Mouse (Mus musculus) heart, embryonic 11.5 days (tissue): ENCODE results near the gene Ryr2. TPM values are rescaled to one million over a fixed set of nuclear protein-coding genes. Genes with fewer than 3 reads are reported as not detected.

ENCODE experiments used
- ATAC-seq: fragments of 200-750 bp; cut with Nextera tagmentation; replicated peaks from 2 replicates; pipeline ENCODE4 v1.8.0; 2017; ENCODE audit warnings: moderate library complexity; ENCODE audit not compliant: insufficient number of reproducible peaks, low FRiP score, low TSS enrichment
- H3K27ac ChIP-seq: fragments of 300-500 bp; sonication (generic); 2 replicates; pipeline ENCODE4 v1.5.1; 2014; ENCODE audit warnings: mild to moderate bottlenecking, low read depth, low read length
- H3K27me3 ChIP-seq: fragments of 300-500 bp; sonication (generic); 2 replicates; pipeline ENCODE4 v1.6.1; 2014; ENCODE audit warnings: mild to moderate bottlenecking, low read length, mixed read lengths; ENCODE audit not compliant: control insufficient read depth, insufficient read depth
- H3K36me3 ChIP-seq: fragments of 300-500 bp; sonication (generic); 2 replicates; pipeline ENCODE4 v1.6.1; 2014; ENCODE audit warnings: mild to moderate bottlenecking, low read length, moderate library complexity, mixed read lengths; ENCODE audit not compliant: control insufficient read depth, insufficient read depth
- H3K4me1 ChIP-seq: fragments of 300-500 bp; sonication (generic); 2 replicates; pipeline ENCODE4 v1.6.1; 2014; ENCODE audit warnings: low read length; ENCODE audit not compliant: control insufficient read depth, insufficient read depth
- H3K4me2 ChIP-seq: fragments of 300-500 bp; sonication (generic); 2 replicates; pipeline ENCODE4 v1.6.1; 2014; ENCODE audit warnings: mild to moderate bottlenecking, moderate library complexity
- H3K4me3 ChIP-seq: fragments of 300-500 bp; sonication (generic); 2 replicates; pipeline ENCODE4 v1.5.1; 2014; ENCODE audit warnings: low read depth, low read length
- H3K9ac ChIP-seq: fragments of 300-500 bp; sonication (generic); 2 replicates; pipeline ENCODE4 v1.6.1; 2014; ENCODE audit warnings: mild to moderate bottlenecking, low read depth, low read length, moderate library complexity
- H3K9me3 ChIP-seq: fragments of 300-500 bp; sonication (generic); replicated peaks from 2 replicates; pipeline ENCODE4 v1.6.1; 2016; ENCODE audit warnings: low read length; ENCODE audit not compliant: control insufficient read depth
- WGBS: fragments of 180-500 bp; shearing (Covaris S2); extraction: QIAGEN DNeasy Blood & Tissue Kit; methylation state at CpG from one replicate; pipeline ENCODE4 v1.1.7; 2014; ENCODE audit not compliant: insufficient replicate concordance; 5-methylcytosine and 5-hydroxymethylcytosine counted together
- polyA plus RNA-seq: library from polyadenylated mRNA; unstranded; fragments of >200 nt; fragmentation: Nextera tagmentation; extraction: Ambion mirVana; gene quantifications from 2 replicates; pipeline ENCODE4 v1.2.1, GENCODE M21; 2014

The Ryr2 gene
- polyA plus RNA-seq, 1 experiment from 2014 or later = 46.7 TPM

- Histone ChIP-seq H3K27ac (peak overlapping the region; percentile 91), H3K4me1 (peaks cover 56% of the 10 kb centered on the region), H3K4me3 (no peak overlapping the region), H3K27me3 (no peaks in the 10 kb centered on the region), H3K9ac (no peak overlapping the region), H3K36me3 (no peaks in the 10 kb centered on the region), H3K4me2 (no peak overlapping the region; the same call in 1 of the 2 replicates), H3K9me3 (no peaks in the 10 kb centered on the region)
- no peak for ATAC-seq
- WGBS = 70% methylated on average over 4 of the region's 4 CpGs
These were observed 68.1 kb downstream of the Ryr2 start for GRCm38 (mm10) chr13:12038676-12039075.

DNA sequence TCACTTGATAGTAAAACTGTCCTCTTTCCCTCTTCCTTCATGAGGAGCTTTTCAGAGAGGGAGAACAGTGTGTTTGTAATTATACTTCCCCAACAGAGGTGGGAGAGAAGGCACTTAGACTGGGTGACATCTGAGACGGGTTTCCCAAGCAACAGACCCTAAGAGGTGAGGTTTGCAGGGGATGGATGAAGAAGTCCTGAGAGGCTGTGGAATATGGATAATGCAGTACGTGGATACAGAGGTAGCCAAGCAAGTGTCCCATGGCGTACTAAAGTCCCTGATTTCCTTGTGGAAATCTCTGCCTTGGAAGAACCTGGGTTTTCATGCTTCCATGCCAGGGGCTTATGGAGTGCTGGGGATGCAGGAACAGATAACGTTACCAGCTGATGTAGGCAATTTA is 69.5 kb downstream of the Ryr2 start:
- WGBS = 39% methylated on average over 4 of the region's 4 CpGs
- 0 out of 2 replicates have a peak overlapping the region, but pooled peaks have one; percentile 6 for H3K9ac ChIP-seq
- H3K4me1 ChIP-seq = peaks cover 57% of the 10 kb centered on the region

GRCm38 (mm10) chr13:12036834-12037233 is 69.9 kb downstream of the Ryr2 start:
- H3K9me3 ChIP-seq = no peaks in the 10 kb centered on the region
- H3K36me3 ChIP-seq = no peaks in the 10 kb centered on the region
- peak overlapping the region; percentile 91 for H3K27ac ChIP-seq
- H3K27me3 ChIP-seq = no peaks in the 10 kb centered on the region
- 6% methylated on average over 4 of the region's 4 CpGs for WGBS
- ATAC-seq = peak; percentile 64; the same call in 1 of the 2 replicates
- H3K4me3 ChIP-seq = no peak overlapping the region
- peaks cover 60% of the 10 kb centered on the region for H3K4me1 ChIP-seq
- H3K9ac ChIP-seq = no peak overlapping the region
- peak overlapping the region; percentile 49 for H3K4me2 ChIP-seq

More for the DNA sequence above, 69.5 kb downstream of the Ryr2 start:
- Histone ChIP-seq H3K36me3 (no peaks in the 10 kb centered on the region), H3K27me3 (no peaks in the 10 kb centered on the region), H3K27ac (peak overlapping the region; percentile 91), H3K4me3 (no peak overlapping the region), H3K9me3 (no peaks in the 10 kb centered on the region), H3K4me2 (peak overlapping the region; percentile 49)
- no peak for ATAC-seq

DNA sequence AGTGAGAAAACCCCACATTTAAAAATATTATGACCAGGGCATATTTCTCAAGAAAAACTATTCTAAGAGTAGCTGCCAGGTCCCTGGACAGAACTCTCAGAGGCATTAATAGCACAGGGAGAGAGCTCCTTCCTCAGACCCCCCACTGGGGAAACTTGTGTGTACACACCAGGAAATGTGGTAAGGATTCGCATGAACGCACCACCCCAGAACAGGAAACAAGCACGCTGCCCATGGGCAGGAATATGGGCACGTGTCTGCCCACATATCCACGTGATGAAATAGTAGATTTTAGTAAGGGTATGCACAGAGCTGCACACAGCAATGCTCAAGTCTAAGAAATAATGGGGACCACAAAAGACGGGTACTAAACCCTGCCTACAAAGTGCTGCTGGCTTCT is 72.8 kb downstream of the Ryr2 start:
- H3K36me3 ChIP-seq = no peaks in the 10 kb centered on the region
- no peak overlapping the region for H3K9ac ChIP-seq
- ATAC-seq = no peak
- no peak overlapping the region for H3K4me3 ChIP-seq
- no peaks in the 10 kb centered on the region for H3K27me3 ChIP-seq
- peaks cover 73% of the 10 kb centered on the region for H3K4me1 ChIP-seq
- H3K4me2 ChIP-seq = peak overlapping the region; percentile 50
- peak overlapping the region; percentile 74 for H3K27ac ChIP-seq
- 57% methylated on average over 6 of the region's 6 CpGs for WGBS
- no peaks in the 10 kb centered on the region for H3K9me3 ChIP-seq

DNA sequence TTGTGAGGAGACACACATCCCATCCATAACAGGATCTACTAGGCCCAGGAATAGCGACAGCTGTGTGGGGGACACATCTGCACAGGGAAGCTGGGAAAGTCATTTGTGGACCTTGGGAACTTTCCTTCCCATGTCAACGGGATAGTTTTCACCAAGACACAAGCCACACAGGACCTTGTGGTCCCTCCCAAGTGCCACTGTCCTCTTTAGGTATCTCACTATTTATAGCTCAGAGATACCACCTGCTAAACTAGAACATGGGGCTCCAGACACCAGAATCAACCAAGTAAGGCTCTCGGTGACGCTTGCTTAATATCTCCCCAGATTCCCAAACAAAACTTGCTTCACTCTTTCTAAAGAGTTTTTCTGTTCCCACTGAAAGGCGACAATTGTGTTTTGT is 73.5 kb downstream of the Ryr2 start:
- 0 out of 2 replicates have a peak overlapping the region, but pooled peaks have one; percentile 1 for H3K4me3 ChIP-seq
- ATAC-seq = no peak
- no peak overlapping the region for H3K9ac ChIP-seq
- no peaks in the 10 kb centered on the region for H3K27me3 ChIP-seq
- peak overlapping the region; percentile 50 for H3K4me2 ChIP-seq
- peaks cover 75% of the 10 kb centered on the region for H3K4me1 ChIP-seq
- H3K36me3 ChIP-seq = no peaks in the 10 kb centered on the region
- WGBS = 49% methylated on average over 5 of the region's 5 CpGs
- H3K27ac ChIP-seq = peak overlapping the region; percentile 74
- no peaks in the 10 kb centered on the region for H3K9me3 ChIP-seq

DNA sequence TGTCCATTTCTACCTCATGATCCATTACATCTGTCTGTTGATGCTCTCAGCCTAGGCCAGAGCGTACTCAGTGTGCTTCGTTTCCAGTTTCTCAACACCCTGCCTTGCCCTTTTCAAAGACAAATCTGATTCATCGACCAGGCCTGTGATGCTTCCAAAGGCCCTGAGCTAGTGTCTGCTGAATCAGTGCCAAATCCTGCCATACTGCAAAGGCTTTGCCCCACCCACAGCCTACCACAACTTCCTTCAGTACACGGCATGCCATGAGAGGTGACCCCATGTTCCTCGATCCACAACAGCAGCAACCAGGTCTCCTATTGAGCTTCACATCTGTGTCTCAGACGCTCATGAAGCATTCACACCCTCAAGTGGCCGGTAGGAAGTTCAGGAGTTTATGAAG is 76.9 kb downstream of the Ryr2 start:
- WGBS = 67% methylated on average over 7 of the region's 7 CpGs
- 0 out of 2 replicates have a peak, but pooled peaks have one; percentile 24 for ATAC-seq
- peak overlapping the region; percentile 35; the same call in 1 of the 2 replicates for H3K4me2 ChIP-seq
- H3K4me1 ChIP-seq = peaks cover 60% of the 10 kb centered on the region
- H3K27ac ChIP-seq = peak overlapping the region; percentile 67
- H3K9me3 ChIP-seq = no peaks in the 10 kb centered on the region
- no peak overlapping the region for H3K4me3 ChIP-seq
- H3K27me3 ChIP-seq = no peaks in the 10 kb centered on the region
- no peaks in the 10 kb centered on the region for H3K36me3 ChIP-seq
- no peak overlapping the region for H3K9ac ChIP-seq

GRCm38 (mm10) chr13:12029326-12029725 is 77.4 kb downstream of the Ryr2 start:
- WGBS = 69% methylated on average over 4 of the region's 4 CpGs
- Histone ChIP-seq H3K4me1 (peaks cover 60% of the 10 kb centered on the region), H3K9me3 (no peaks in the 10 kb centered on the region), H3K9ac (no peak overlapping the region), H3K27ac (peak overlapping the region; percentile 67), H3K27me3 (no peaks in the 10 kb centered on the region), H3K4me2 (no peak overlapping the region), H3K36me3 (no peaks in the 10 kb centered on the region), H3K4me3 (no peak overlapping the region)
- ATAC-seq = no peak

GRCm38 (mm10) chr13:12018046-12018445 is 88.7 kb downstream of the Ryr2 start:
- no peak overlapping the region for H3K9ac ChIP-seq
- WGBS = 48% methylated on average over 9 of the region's 9 CpGs
- no peaks in the 10 kb centered on the region for H3K36me3 ChIP-seq
- H3K9me3 ChIP-seq = no peaks in the 10 kb centered on the region
- H3K27me3 ChIP-seq = no peaks in the 10 kb centered on the region
- H3K4me3 ChIP-seq = no peak overlapping the region
- peaks cover 28% of the 10 kb centered on the region for H3K4me1 ChIP-seq
- no peak overlapping the region for H3K27ac ChIP-seq
- no peak overlapping the region for H3K4me2 ChIP-seq
- ATAC-seq = no peak

GRCm38 (mm10) chr13:12013986-12014385 is 92.8 kb downstream of the Ryr2 start:
- Histone ChIP-seq H3K36me3 (no peaks in the 10 kb centered on the region), H3K4me2 (no peak overlapping the region), H3K27ac (no peak overlapping the region), H3K9ac (no peak overlapping the region), H3K9me3 (no peaks in the 10 kb centered on the region), H3K4me1 (peaks cover 27% of the 10 kb centered on the region), H3K4me3 (no peak overlapping the region), H3K27me3 (no peaks in the 10 kb centered on the region)
- no peak for ATAC-seq
- 71% methylated on average over 8 of the region's 8 CpGs for WGBS
